8 mouse cellular contexts compared by ENCODE assay signal in the genomic region with DNA sequence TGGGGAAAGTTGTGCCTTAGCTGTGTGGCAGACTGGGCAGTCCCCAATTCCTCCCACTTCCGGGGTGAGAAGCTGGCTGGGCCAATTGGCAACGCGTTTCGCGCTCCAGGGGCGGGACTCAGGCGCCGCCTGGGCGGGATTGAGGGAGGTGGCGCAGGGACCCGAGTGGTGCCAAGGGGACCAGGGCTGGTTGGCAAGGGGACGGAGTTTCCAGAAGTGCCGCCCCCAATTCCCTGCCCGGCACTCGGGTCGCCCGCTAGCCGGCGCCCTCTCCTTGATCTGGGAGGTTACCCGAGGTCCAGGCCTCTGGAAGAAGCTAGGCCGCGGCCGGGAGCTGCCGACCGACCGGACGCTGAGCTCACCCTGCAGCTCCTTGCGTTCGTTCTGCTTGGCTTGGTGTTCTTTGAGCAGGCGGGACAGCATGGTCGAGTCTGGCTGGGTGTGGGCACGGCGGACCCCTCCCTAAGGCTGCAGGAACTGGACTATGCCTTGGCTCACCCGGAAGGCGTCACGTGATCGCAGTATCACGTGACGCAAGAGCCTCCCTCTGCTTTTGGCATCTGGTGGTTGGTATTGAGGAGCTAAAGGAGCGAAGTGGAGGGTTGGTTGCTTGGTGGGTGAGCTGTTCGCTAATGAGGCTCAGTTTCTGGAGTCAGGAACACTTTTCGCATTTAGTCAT. TPM values are rescaled to one million over a fixed set of nuclear protein-coding genes. Genes with fewer than 3 reads are reported as not detected.
DNase-seq lines count a peak whose midpoint lies in the region; ATAC-seq lines count a peak whose summit lies in the region.

No protein-coding gene starts in this region.

- no peaks in the 10 kb centered on the region for H3K9me3 ChIP-seq in hindbrain, embryonic 15.5 days

- peak overlapping the region; percentile 91 for H3K4me2 ChIP-seq in hindbrain, embryonic 15.5 days

- ATAC-seq in hindbrain, embryonic 15.5 days (ENCODE audit: low FRiP score, low read depth), result peak; percentile 92

- peak; percentile 88 for DNase-seq in T-cell, adult 2 months (ENCODE audit: low spot score)
- peak; percentile 90 to 94 for DNase-seq in cerebellum, postnatal 36 days
- DNase-seq in frontal cortex, postnatal 36 days (ENCODE audit: low spot score in 2 of 2), result peak; percentile 94 to 96
- peak; percentile 91 for DNase-seq in left cerebral cortex, adult 11 months (ENCODE audit: low spot score)
- DNase-seq in lung, postnatal 4 days, result peak; percentile 97 to 98
- peak; percentile 78 for DNase-seq in retina, postnatal 7 days (ENCODE audit: low read depth, low spot score)
- peak; percentile 92 for DNase-seq in urinary bladder, adult 2 months (ENCODE audit: low spot score)

- peak overlapping the region; percentile 86 for H3K9ac ChIP-seq in hindbrain, embryonic 15.5 days

- H3K36me3 ChIP-seq in hindbrain, embryonic 15.5 days, result no peaks in the 10 kb centered on the region

- H3K27ac ChIP-seq in hindbrain, embryonic 15.5 days (replicated peaks), result peak overlapping the region; percentile 96

- WGBS in hindbrain, embryonic 15.5 days, result under 1% methylated on average over 42 of the region's 42 CpGs

- H3K4me3 ChIP-seq in hindbrain, embryonic 15.5 days, result peak overlapping the region; percentile 83

- no peaks in the 10 kb centered on the region for H3K27me3 ChIP-seq in hindbrain, embryonic 15.5 days

- peaks cover 61% of the 10 kb centered on the region for H3K4me1 ChIP-seq in hindbrain, embryonic 15.5 days (replicated peaks)

RNA-seq across cellular contexts. Expression of a gene that starts 0.5 kb away (rescaled TPM):
- 20.9 and 22.1 TPM in 2 replicates for polyA plus RNA-seq in hindbrain, embryonic 15.5 days (2015; fragmentation: Nextera tagmentation; extraction: Ambion mirVana)
- polyA plus RNA-seq in urinary bladder, adult 2 months (2012; rRNA removed), result 24.2 and 35.0 TPM in 2 replicates

RNA-seq across cellular contexts. Expression of a gene that starts 0.7 kb away (rescaled TPM):
- 266 and 268 TPM in 2 replicates for polyA plus RNA-seq in hindbrain, embryonic 15.5 days (2015; fragmentation: Nextera tagmentation; extraction: Ambion mirVana)
- 286 and 328 TPM in 2 replicates for polyA plus RNA-seq in urinary bladder, adult 2 months (2012; rRNA removed)

RNA-seq across cellular contexts. Expression of a gene that starts 10.5 kb away (rescaled TPM):
- 8.9 TPM in 2 replicates for polyA plus RNA-seq in hindbrain, embryonic 15.5 days (2015; fragmentation: Nextera tagmentation; extraction: Ambion mirVana)
- 44.5 TPM in 2 replicates for polyA plus RNA-seq in urinary bladder, adult 2 months (2012; rRNA removed)

RNA-seq across cellular contexts. Expression of a gene that starts 22.4 kb away (rescaled TPM):
- 262 and 274 TPM in 2 replicates for polyA plus RNA-seq in hindbrain, embryonic 15.5 days (2015; fragmentation: Nextera tagmentation; extraction: Ambion mirVana)
- polyA plus RNA-seq in urinary bladder, adult 2 months (2012; rRNA removed), result 337 and 381 TPM in 2 replicates

RNA-seq across cellular contexts. Expression of a gene that starts 31.6 kb away (rescaled TPM):
- polyA plus RNA-seq in hindbrain, embryonic 15.5 days (2015; fragmentation: Nextera tagmentation; extraction: Ambion mirVana), result 8.6 and 8.9 TPM in 2 replicates
- polyA plus RNA-seq in urinary bladder, adult 2 months (2012; rRNA removed), result 1.7 and 2.3 TPM in 2 replicates

Comparison
In these comparisons a context has a peak if more than half of its experiments do, and no peak if none do; other contexts are left out.
1. Peak in every context shown above with its lines: DNase-seq, ATAC-seq, H3K4me3 ChIP-seq and H3K27ac ChIP-seq.